Mouse (Mus musculus) lung, adult 2 months (tissue): ENCODE results near the gene Pdlim5.

ENCODE experiments used
- CTCF ChIP-seq: fragments of 200-500 bp; IDR thresholded peaks from 2 replicates; pipeline ENCODE4 v1.5.1; 2011; ENCODE audit warnings: mild to moderate bottlenecking, low read length, control low read depth; ENCODE audit not compliant: insufficient read depth
- POLR2A ChIP-seq: fragments of 200-500 bp; IDR thresholded peaks from 2 replicates; pipeline ENCODE4 v1.6.1; 2011; ENCODE audit warnings: low read depth, mild to moderate bottlenecking, control low read depth, low read length, borderline replicate concordance; ENCODE audit errors: extremely low read depth

GRCm38 (mm10) chr3:142276506-142276905 lies 119.0 kb downstream of the Pdlim5 start:
- TF ChIP-seq CTCF (no peak), POLR2A (no peak)
